Mouse (Mus musculus) cerebellum, postnatal 25 days (tissue): ENCODE measurements at regions not wholly inside any gene's neighbourhood (a gene's known extent, or its start where the extent isn't known, plus 50 kb on each side); places are given as distances from the start of the nearest gene placed in this dataset.
"Not testable (repeated sequence)": the region's sequence is repeated elsewhere in the genome, so short reads cannot be mapped to it uniquely, and the experiment has no call there.

ENCODE experiments used
- DNase-seq, 2 experiments: peaks; one replicate each; pipeline ENCODE4 v3.0.0; 2021; ENCODE audit warnings: mixed read lengths in 2 of 2

DNA sequence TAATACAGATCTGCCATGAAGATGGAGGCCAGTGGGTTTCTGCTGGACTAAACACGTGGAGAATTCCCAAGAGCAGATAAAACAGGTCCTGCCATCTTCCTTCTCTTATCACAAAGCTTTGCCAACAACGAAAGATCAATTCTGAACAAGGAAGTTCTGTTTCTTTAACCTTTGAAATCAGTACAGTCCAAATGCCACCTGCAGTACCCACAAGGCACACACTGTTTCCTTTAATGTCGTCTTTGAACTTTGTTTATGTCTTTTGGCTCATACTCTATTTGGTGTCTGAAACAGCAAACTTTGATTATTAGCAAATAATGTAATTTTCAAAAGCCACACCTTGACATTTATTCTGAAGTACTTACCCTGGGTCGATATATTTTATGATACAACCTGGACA is 536.5 kb downstream of the Bckdhb start:
- DNase-seq, result no peak

GRCm38 (mm10) chr9:84466741-84467140 is 541.8 kb downstream of the Bckdhb start:
- DNase-seq, result peak in 1 of 2 experiments; percentile 4

- no peak for DNase-seq
Observed at GRCm38 (mm10) chr9:84472696-84473095, 547.8 kb downstream of the Bckdhb start.

- no peak for DNase-seq
Observed at GRCm38 (mm10) chr9:84475906-84476305, 551.0 kb downstream of the Bckdhb start.

- no peak for DNase-seq
Observed at GRCm38 (mm10) chr9:84499507-84499906, 574.6 kb downstream of the Bckdhb start.

DNA sequence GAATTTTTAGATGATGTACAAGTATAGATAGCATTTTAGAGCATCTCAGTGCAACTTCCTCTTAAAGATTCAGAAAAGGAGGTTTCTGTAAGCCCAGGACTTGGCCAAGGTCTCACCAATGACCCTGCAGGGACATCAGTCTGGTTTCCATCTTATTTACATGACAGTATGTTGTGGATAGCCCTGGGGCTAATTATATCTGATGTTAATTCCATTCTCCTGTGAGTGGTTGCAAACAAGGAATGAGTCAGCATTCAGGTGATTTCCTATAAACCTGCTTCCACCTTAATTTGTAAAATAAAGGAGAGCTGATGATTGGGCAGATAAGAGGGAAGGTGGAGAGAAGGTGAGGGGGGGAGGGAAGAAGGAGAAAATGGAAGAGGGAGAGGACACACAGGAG is 578.0 kb downstream of the Bckdhb start:
- not testable (repeated sequence) for DNase-seq

DNA sequence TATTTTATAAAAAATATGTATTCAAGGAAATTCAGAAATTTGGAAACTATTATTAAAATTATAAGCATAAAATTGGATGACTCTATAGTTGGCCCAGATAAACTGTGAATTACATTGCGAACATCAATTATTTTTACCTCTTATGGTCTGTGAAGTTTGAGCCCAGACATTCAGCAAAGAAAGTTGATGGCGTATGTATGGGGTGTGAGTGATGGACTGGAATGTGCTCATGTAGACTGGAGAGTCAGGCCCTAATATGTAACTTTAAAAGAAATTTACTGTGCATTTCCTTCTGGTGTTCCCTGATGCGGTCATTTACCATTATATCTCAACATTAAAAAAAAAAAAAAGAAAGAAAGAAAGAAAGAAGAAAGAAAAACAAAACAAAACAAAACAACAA is 592.1 kb downstream of the Bckdhb start:
- no peak for DNase-seq

DNA sequence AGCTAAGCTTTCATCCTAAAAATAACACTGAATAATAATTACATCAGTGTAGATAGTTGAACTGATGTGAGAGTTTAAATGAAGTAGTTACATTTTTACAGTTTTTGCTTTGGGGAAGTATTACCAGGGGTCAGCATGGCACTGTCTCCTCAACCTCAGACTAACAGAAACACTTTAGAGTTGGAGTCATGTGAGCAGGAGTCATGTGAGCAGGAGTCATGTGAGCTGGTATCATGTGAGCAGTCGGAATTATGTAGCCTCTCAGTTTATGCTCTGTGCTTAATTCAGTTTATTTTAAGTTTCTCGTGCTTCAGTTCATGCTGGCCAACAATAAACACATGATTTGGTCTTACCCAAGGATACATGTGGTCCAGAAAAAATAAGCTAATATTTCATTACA is 620.5 kb downstream of the Bckdhb start:
- DNase-seq, result no peak

- no peak for DNase-seq
Observed at GRCm38 (mm10) chr9:84548012-84548660, 623.2 kb downstream of the Bckdhb start.

DNA sequence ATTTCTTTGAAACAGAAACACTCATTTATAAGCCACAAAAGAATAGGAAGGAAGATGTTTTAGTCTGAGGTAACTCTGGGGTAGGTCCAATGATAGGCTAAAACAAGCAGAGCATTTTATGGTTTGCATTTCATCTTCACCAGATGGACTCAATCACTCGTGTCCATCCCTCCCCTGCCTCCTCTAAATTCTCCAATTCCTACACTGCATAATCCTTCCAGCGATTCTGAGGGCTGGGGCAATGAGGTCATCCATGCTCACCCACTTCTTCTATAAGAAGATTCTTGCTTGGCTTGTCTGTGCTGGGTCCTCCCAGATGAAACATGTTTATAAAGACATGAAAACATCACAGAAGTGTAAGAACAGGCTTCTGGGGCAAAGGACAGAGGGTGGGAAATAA is 630.3 kb downstream of the Bckdhb start:
- DNase-seq, result no peak

DNA sequence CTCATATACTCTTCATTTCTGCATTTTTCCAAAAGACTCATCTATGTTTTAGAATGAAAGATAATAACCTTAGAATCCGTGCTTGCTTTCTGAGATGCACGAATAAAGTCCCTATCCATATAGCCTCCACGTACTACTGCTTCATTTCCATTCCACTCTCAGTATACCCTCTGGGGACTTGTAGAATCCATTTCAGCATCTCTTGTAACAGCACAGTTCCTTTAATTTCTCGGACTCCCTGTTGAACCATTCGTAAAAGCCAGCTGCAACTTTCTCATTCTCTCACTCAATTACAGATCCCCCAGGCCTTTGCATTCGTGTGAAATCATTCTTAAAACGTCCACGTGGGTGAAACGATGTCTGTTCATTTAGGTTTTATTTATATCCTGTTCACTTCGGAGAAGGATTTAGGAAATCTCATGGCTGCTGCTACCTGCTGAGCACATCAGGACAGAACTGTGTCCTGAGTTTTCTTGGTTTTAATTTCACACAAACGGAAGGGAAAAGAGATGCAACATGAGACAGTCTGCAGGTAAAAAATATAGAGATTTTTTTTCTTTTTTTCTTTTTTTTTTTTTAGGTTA is 631.4 kb downstream of the Bckdhb start:
- DNase-seq, result no peak

DNA sequence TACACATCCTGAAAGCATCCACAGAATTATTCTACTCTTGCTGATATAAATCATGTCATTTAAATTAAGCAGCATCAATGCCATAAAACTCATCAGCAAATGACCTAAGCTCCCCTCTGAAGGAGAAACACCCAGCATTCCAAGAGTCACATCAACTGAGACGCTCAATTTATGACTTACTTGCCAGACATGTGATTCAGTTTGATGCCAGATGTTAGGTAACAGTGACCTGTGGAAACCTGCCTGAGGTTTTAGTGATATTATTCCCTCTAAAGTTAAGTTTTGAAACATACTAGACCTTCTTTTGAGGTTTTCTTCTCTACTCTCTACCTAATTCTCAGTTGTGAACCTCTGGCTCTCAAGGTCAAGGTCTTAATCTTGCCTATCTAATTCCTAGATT is 633.4 kb downstream of the Bckdhb start:
- no peak for DNase-seq

- DNase-seq, result no peak
Observed at GRCm38 (mm10) chr9:84569533-84569932, 644.6 kb downstream of the Bckdhb start.

DNA sequence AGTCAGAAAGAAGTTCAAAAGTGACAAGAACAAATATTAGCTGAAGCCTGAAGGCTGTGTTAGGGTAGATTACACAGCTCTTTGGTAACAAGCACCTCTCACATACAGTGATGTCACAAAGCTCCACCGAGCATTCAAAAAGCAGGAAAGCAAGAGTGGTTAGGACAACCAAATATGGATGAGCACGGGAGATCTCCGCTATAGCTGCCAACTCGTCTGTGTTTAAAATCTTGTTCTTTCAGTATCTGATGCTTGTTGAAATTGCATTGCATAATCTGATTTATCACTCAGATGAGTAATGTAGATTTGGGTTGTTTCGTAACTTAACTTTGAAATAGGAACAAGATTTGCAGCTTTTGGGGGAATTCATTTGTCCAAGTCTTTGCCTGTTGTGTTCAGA is 652.8 kb downstream of the Bckdhb start:
- DNase-seq, result no peak

DNA sequence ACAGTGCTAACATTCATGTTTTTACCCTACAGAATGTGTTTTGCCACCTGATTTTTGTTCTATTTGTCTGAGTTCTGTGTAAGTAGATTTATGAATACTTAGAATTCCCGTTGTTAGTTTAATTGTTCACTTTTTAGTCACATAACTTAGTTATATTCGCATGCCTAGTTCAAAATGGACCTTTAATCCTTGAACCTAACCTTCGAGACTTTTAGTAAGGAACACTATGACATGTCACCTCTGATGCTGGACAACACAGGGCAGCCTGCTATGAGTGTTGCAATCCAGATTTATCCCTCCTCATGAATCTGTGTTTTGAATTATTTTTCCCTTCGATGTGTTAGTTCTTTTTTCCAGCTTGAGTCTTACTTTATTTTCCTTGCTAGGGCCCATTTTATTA is 662.8 kb downstream of the Bckdhb start:
- no peak for DNase-seq

GRCm38 (mm10) chr9:84594724-84595123 is 669.8 kb downstream of the Bckdhb start:
- no peak for DNase-seq
